Mouse (Mus musculus) left cerebral cortex, postnatal 10 days (tissue): ENCODE measurements around the gene Enah. TPM values are rescaled to one million over a fixed set of nuclear protein-coding genes. Genes with fewer than 3 reads are reported as not detected.

Experiments used
- DNase-seq, 2 experiments: peaks; one replicate each; pipeline ENCODE4 v3.0.0; 2021 to 2022; ENCODE audit warnings: low spot score in 2 of 2, mixed read lengths in 1 of 2; ENCODE audit errors: extremely low spot score in 1 of 2
- intact Hi-C: fragments of 180-260 bp; cut with DNase I; formaldehyde crosslinking; loops from one replicate; pipeline ENCODE4 v1.15.1; 2025
- total RNA-seq, 2 experiments: library from RNA; stranded (reverse); gene quantifications; 2 replicates each; pipeline ENCODE4 v1.2.3; 2021

The Enah gene
- total RNA-seq, 2 experiments from 2014 or later = 139 to 152 TPM

- intact Hi-C loops = no loop called here
- no peak for DNase-seq
Measured at GRCm38 (mm10) chr1:182029989-182030649, 10.3 kb upstream of the Enah start.

DNA sequence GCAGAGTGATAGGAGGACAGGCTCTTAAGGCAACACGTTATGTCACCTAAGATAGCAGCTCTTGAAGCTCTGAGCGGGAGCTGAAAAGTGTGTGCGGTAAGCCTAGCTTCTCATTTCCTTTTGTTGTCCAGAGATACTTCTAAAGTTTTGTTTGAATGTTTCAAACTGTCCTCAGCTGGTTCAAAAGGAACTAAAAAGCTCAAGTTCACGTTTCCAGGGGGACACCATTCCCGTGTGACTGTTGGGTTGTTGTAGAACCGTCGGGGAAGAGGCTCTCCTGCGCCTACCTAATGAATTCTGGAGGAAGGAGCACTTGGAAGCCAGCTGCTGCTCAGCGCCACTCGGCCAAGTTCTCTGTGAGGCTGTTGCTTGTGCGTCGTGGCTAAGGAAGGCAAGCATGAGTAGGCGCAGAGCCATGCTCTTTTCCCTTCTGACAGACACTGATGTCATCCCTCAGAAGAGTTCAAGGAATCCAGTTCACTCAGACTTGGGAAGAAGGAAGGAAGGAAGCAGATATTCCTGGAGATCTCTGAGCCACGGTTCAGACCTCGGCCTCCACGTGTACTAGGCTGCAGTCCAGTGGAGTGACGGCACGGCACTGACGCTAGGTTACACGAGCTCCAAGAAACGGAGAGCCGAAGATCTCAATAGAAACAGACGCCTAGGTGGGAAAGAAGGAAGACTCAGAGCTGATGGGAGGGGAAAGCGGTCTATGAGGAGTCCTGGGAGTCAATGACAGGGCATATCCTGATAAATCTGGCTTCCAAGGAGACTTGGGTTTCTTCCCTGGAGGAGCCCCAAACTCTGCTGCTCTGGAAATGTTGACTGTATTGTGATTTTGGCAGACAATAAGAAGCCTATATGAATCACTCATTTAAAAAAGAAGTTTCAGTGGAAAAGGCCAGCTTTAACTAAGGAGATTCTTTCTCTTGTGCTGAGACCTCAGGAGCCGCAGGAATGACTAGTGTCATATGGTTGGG lies 8.7 kb upstream of the Enah start:
- intact Hi-C loops = no loop called here
- no peak for DNase-seq

DNA sequence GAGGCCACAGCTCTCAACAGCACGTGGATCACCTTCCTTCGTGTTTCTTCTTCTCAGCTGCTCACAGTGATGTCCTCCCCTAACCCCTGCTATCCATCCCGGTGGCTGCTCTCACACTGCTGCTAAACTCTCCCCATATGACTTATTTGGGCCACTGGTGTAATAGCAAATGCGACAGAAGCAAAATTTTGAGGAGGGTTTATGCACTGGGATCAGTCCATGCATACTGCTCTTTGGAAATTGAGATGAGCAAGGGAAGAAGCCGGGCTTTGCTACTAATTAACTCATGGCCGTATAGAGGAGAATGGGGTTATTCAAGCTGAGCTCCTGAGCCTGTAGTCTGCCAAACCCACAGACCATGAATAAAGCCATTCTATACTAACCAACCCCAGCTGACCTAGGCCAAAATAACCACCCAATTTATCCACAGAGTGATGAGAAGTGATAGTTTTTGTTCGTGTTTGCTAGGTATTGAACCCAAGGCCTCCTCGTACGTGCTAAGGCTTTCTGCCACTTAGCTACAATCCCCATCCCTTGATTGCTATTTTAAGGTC lies 7.7 kb upstream of the Enah start:
- intact Hi-C loops = no loop called here
- DNase-seq = no peak

- intact Hi-C loops = no loop called here
Measured at GRCm38 (mm10) chr1:182026821-182027220, 7.0 kb upstream of the Enah start.

GRCm38 (mm10) chr1:182026120-182026519 lies 6.3 kb upstream of the Enah start:
- DNase-seq = no peak
- intact Hi-C loops = no loop called here

More at GRCm38 (mm10) chr1:182026821-182027220, 7.0 kb upstream of the Enah start:
- DNase-seq = no peak

DNA sequence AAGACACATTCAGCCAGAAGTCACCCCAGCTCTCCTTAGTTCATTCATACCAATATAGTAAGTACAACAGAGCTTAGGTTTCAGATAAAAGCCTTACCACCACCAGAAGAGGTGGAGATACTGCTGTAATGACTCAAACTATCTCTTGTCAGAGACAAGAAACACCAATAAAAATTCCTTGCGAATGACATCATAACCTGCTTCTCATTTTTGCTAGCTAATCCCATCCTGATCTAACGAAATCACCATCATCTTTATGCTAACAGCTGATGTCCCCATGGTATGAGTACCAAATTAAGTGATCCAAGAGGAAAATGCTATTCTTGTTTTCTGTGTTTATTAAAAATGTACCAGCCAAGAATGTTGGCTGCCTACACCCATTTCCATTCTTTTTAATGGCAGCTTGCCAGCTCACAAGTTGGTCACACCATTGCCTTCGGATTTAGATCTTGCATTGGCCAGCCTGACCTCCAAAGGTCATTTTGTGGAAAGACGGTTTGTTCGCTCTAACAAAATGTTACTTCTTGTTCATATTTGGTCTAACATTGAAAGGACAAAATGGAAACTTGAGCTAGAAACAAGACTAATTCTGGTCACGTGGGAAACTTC lies 2.0 kb upstream of the Enah start:
- DNase-seq = no peak
- intact Hi-C loops = loop anchor here (5.0 kb wide), 1 partner anchor 71 kb away; no protein-coding TSS in a partner anchor

- no peak for DNase-seq
- intact Hi-C loops = loop anchor here (5.0 kb wide), 1 partner anchor 71 kb away; no protein-coding TSS in a partner anchor
Measured at GRCm38 (mm10) chr1:182020831-182021460, 1.2 kb upstream of the Enah start.

DNA sequence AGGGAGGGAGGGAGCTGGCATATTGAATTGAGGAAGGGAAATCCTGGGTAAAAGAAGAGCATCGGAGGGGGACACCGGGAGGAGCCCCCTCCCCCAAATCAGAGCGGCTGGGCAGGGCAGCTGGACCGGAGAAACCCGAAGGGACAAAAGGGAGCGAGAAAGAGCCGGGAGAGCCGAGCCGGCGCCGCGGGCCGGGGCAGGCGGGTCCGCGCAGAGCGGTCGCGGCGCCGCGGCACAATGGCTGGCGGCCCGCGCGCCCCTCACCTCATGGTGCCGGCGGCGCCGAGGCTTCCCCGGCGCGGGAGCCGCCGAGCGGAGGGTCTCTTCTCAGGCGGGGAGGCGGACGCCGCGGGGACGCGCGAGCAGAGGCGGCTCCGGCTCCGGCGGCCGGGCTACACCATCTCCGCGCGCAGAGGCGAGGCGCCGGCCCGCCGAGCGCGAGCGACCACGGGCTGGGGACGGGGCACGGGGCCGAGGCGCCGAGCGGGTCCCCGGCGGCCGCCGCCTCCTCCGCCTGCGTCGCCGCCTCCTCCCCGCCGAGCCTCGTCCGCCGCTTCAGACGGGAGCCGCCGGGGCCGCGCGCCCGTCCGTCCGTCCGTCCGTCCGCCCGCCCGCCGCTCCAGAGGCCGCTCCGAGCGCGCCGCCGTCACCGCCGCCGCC lies 394 bp downstream of the Enah start:
- intact Hi-C loops = loop anchor here (2.0 to 10.0 kb wide), 3 partner anchors 65 to 123 kb away; no protein-coding TSS in a partner anchor
- no peak for DNase-seq

GRCm38 (mm10) chr1:182018397-182019265 lies 1.2 kb downstream of the Enah start:
- intact Hi-C loops = loop anchor here (2.0 to 10.0 kb wide), 3 partner anchors 64 to 122 kb away; no protein-coding TSS in a partner anchor
- peak in 1 of 2 experiments; percentile 54 for DNase-seq

DNA sequence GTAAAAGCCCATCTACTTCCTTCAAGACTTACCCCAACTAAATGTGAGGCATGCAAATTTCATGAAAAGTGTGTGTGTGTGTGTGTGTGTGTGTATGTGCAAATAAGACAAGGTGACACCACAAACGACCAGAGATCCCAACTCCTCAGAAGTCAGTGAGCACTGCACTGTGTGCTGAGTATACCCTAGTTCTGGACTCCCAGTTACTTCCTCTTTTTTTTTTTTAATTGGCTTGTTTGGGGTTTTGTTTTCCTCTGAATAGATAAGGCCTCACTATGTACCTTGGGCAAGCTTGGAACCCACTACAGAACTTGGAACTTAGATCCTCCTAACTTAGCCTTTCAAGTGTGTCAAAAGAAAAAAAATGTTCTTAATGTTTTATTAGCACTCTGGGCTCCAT lies 14.0 kb downstream of the Enah start:
- DNase-seq = no peak
- intact Hi-C loops = no loop called here

DNA sequence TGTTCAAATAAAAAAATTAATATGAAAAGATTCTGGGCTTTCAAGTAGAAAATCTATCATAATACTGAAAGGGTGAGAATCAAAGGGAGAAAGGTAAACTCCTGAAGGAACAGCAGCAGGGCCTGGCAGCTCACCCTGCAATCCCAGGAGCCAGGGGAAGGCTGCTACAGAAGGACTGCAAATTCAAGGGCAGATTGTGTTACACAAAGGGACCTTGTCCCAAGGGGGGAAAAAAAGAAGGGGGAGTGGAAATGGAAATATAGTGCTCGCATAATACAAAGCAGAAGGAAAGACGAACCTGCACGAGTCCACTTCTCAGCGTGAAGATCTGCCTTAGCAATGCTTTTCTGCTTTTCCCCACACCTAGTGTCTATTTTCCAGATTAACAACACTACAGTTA lies 21.1 kb downstream of the Enah start:
- DNase-seq = no peak
- intact Hi-C loops = no loop called here

DNA sequence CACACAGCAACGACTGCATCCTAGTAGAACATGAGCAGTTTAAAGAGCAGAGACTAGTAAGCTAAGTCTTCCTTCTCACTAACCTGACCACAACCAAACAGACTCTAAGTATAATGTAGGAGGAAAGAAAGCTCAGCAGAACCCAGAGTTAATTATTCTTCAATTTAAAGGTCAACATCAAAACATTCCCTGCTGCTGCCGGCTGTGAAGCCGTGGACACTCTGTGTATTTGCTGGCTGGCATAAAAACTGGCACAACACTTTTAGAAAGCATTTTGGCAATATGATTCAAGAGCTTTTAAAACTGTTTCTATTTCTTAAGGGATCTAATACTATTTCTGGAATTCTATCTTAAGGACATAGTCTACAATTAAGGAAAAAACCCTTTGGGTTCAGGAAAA lies 22.0 kb downstream of the Enah start:
- DNase-seq = no peak
- intact Hi-C loops = no loop called here

- intact Hi-C loops = no loop called here
- DNase-seq = no peak
Measured at GRCm38 (mm10) chr1:181993597-181993996, 26.2 kb downstream of the Enah start.

- intact Hi-C loops = no loop called here
- no peak for DNase-seq
Measured at GRCm38 (mm10) chr1:181988367-181988766, 31.4 kb downstream of the Enah start.

GRCm38 (mm10) chr1:181987226-181987625 lies 32.6 kb downstream of the Enah start:
- no peak for DNase-seq
- intact Hi-C loops = no loop called here

- DNase-seq = no peak
- intact Hi-C loops = no loop called here
Measured at GRCm38 (mm10) chr1:181985880-181986279, 33.9 kb downstream of the Enah start.

GRCm38 (mm10) chr1:181984811-181985210 lies 35.0 kb downstream of the Enah start:
- intact Hi-C loops = no loop called here
- no peak for DNase-seq
